Mouse (Mus musculus) midbrain, embryonic 11.5 days (tissue): ENCODE measurements around the gene Tiam1. TPM values are rescaled to one million over a fixed set of nuclear protein-coding genes. Genes with fewer than 3 reads are reported as not detected.
A peak's percentile ranks its signal among the peaks of the same experiment; 100 is the strongest.

Experiments
- ATAC-seq: fragments of 200-750 bp; cut with Nextera tagmentation; 2 replicates; pipeline ENCODE4 v1.8.0; 2017; ENCODE audit warnings: moderate TSS enrichment, moderate library complexity; ENCODE audit not compliant: low FRiP score
- DNase-seq: peaks from one replicate; pipeline ENCODE4 v3.0.0; 2015; ENCODE audit warnings: low spot score; ENCODE audit errors: missing footprints
- H3K27ac ChIP-seq: fragments of 300-500 bp; sonication (generic); 2 replicates; pipeline ENCODE4 v1.5.1; 2014; ENCODE audit warnings: low read depth, low read length
- H3K27me3 ChIP-seq: fragments of 300-500 bp; sonication (generic); 2 replicates; pipeline ENCODE4 v1.6.1; 2014; ENCODE audit warnings: mild to moderate bottlenecking, low read length, moderate library complexity, mixed read lengths; ENCODE audit not compliant: control insufficient read depth, insufficient read depth
- H3K36me3 ChIP-seq: fragments of 300-500 bp; sonication (generic); 2 replicates; pipeline ENCODE4 v1.6.1; 2014; ENCODE audit warnings: mild to moderate bottlenecking, low read length, moderate library complexity, mixed read lengths; ENCODE audit not compliant: control insufficient read depth, insufficient read depth
- H3K4me1 ChIP-seq: fragments of 300-500 bp; sonication (generic); 2 replicates; pipeline ENCODE4 v1.6.1; 2014; ENCODE audit warnings: low read length; ENCODE audit not compliant: control insufficient read depth, insufficient read depth
- H3K4me2 ChIP-seq: fragments of 300-500 bp; sonication (generic); 2 replicates; pipeline ENCODE4 v1.6.1; 2014; ENCODE audit warnings: mild to moderate bottlenecking, moderate library complexity
- H3K4me3 ChIP-seq: fragments of 300-500 bp; sonication (generic); 2 replicates; pipeline ENCODE4 v1.5.1; 2014; ENCODE audit warnings: low read depth, low read length
- H3K9ac ChIP-seq: fragments of 300-500 bp; sonication (generic); 2 replicates; pipeline ENCODE4 v1.6.1; 2014; ENCODE audit warnings: low read length
- H3K9me3 ChIP-seq: fragments of 300-500 bp; sonication (generic); 2 replicates; pipeline ENCODE4 v1.6.1; 2016; ENCODE audit warnings: low read length; ENCODE audit not compliant: control insufficient read depth
- WGBS: fragments of 180-500 bp; shearing (Covaris S2); extraction: QIAGEN DNeasy Blood & Tissue Kit; methylation state at CpG from one replicate; pipeline ENCODE4 v1.1.7; 2014; 5-methylcytosine and 5-hydroxymethylcytosine counted together
- polyA plus RNA-seq: library from polyadenylated mRNA; unstranded; fragments of >200 nt; fragmentation: Nextera tagmentation; extraction: Ambion mirVana; gene quantifications from 2 replicates; pipeline ENCODE4 v1.2.1, GENCODE M21; 2014

The Tiam1 gene
- polyA plus RNA-seq, 1 experiment from 2014 or later, result 14.2 TPM

- WGBS, result 80% methylated on average over 4 of the region's 4 CpGs
- Histone ChIP-seq H3K36me3 (no peaks in the 10 kb centered on the region), H3K4me3 (no peak overlapping the region), H3K4me2 (no peak overlapping the region), H3K9ac (no peak overlapping the region), H3K27me3 (no peaks in the 10 kb centered on the region), H3K4me1 (peaks cover 8% of the 10 kb centered on the region; the same call in 1 of the 2 replicates), H3K27ac (no peak overlapping the region), H3K9me3 (no peaks in the 10 kb centered on the region)
- no peak for ATAC-seq
- DNase-seq, result no peak
These were observed 127.5 kb downstream of the Tiam1 start for GRCm38 (mm10) chr16:90016046-90016445.

- H3K4me1 ChIP-seq, result peaks cover 8% of the 10 kb centered on the region; the same call in 1 of the 2 replicates
- no peak overlapping the region for H3K4me3 ChIP-seq
- H3K27ac ChIP-seq, result no peak overlapping the region
- H3K36me3 ChIP-seq, result no peaks in the 10 kb centered on the region
- no peak for DNase-seq
- no peak overlapping the region for H3K9ac ChIP-seq
- no peak overlapping the region for H3K4me2 ChIP-seq
- H3K27me3 ChIP-seq, result no peaks in the 10 kb centered on the region
- ATAC-seq, result no peak
- WGBS, result 93% methylated on average over 9 of the region's 9 CpGs
- H3K9me3 ChIP-seq, result no peaks in the 10 kb centered on the region
These were observed 129.0 kb downstream of the Tiam1 start for GRCm38 (mm10) chr16:90014596-90014995.

GRCm38 (mm10) chr16:90011521-90012181 is 131.9 kb downstream of the Tiam1 start:
- Histone ChIP-seq H3K4me3 (no peak overlapping the region), H3K27ac (no peak overlapping the region; the same call in 1 of the 2 replicates), H3K36me3 (no peaks in the 10 kb centered on the region), H3K9me3 (no peaks in the 10 kb centered on the region), H3K27me3 (no peaks in the 10 kb centered on the region), H3K4me2 (no peak overlapping the region), H3K9ac (no peak overlapping the region), H3K4me1 (peaks cover 8% of the 10 kb centered on the region; the same call in 1 of the 2 replicates)
- ATAC-seq, result peak; percentile 84
- peak; percentile 85 for DNase-seq
- 68% methylated on average over 32 of the region's 32 CpGs for WGBS

GRCm38 (mm10) chr16:90008504-90008903 is 135.1 kb downstream of the Tiam1 start:
- H3K4me2 ChIP-seq, result no peak overlapping the region
- WGBS, result 93% methylated on average over 6 of the region's 6 CpGs
- H3K9ac ChIP-seq, result no peak overlapping the region
- DNase-seq (no peak), ATAC-seq (no peak)
- no peaks in the 10 kb centered on the region for H3K9me3 ChIP-seq
- H3K27me3 ChIP-seq, result no peaks in the 10 kb centered on the region
- peaks cover 8% of the 10 kb centered on the region; the same call in 1 of the 2 replicates for H3K4me1 ChIP-seq
- H3K4me3 ChIP-seq, result no peak overlapping the region
- no peaks in the 10 kb centered on the region for H3K36me3 ChIP-seq
- no peak overlapping the region for H3K27ac ChIP-seq

GRCm38 (mm10) chr16:90007391-90007977 is 136.1 kb downstream of the Tiam1 start:
- Histone ChIP-seq H3K9ac (no peak overlapping the region), H3K27ac (no peak overlapping the region), H3K27me3 (no peaks in the 10 kb centered on the region), H3K4me1 (peaks cover 6% of the 10 kb centered on the region; the same call in 1 of the 2 replicates), H3K36me3 (no peaks in the 10 kb centered on the region), H3K4me3 (no peak overlapping the region), H3K4me2 (no peak overlapping the region), H3K9me3 (no peaks in the 10 kb centered on the region)
- ATAC-seq (no peak), DNase-seq (no peak)
- WGBS, result 93% methylated on average over 13 of the region's 13 CpGs

GRCm38 (mm10) chr16:90003556-90003955 is 140.0 kb downstream of the Tiam1 start:
- no peak overlapping the region for H3K4me3 ChIP-seq
- ATAC-seq (no peak), DNase-seq (peak; percentile 69)
- no peak overlapping the region for H3K9ac ChIP-seq
- no peaks in the 10 kb centered on the region for H3K27me3 ChIP-seq
- H3K4me2 ChIP-seq, result no peak overlapping the region
- no peaks in the 10 kb centered on the region for H3K9me3 ChIP-seq
- H3K27ac ChIP-seq, result no peak overlapping the region
- no peaks in the 10 kb centered on the region for H3K4me1 ChIP-seq
- 96% methylated on average over 14 of the region's 14 CpGs for WGBS
- H3K36me3 ChIP-seq, result no peaks in the 10 kb centered on the region

- WGBS, result 86% methylated on average over 7 of the region's 7 CpGs
- Histone ChIP-seq H3K4me2 (no peak overlapping the region), H3K27ac (no peak overlapping the region), H3K4me1 (no peaks in the 10 kb centered on the region), H3K9me3 (peaks cover 6% of the 10 kb centered on the region; the same call in 1 of the 2 replicates), H3K4me3 (no peak overlapping the region), H3K36me3 (no peaks in the 10 kb centered on the region), H3K9ac (no peak overlapping the region), H3K27me3 (no peaks in the 10 kb centered on the region)
- DNase-seq (peak; percentile 67), ATAC-seq (no peak)
These were observed 148.4 kb downstream of the Tiam1 start for GRCm38 (mm10) chr16:89995155-89995554.

GRCm38 (mm10) chr16:89993991-89994825 is 149.4 kb downstream of the Tiam1 start:
- no peaks in the 10 kb centered on the region for H3K4me1 ChIP-seq
- H3K27ac ChIP-seq, result no peak overlapping the region
- WGBS, result 85% methylated on average over 17 of the region's 17 CpGs
- H3K4me2 ChIP-seq, result no peak overlapping the region
- H3K9me3 ChIP-seq, result peaks cover 6% of the 10 kb centered on the region; the same call in 1 of the 2 replicates
- no peaks in the 10 kb centered on the region for H3K27me3 ChIP-seq
- no peak overlapping the region for H3K4me3 ChIP-seq
- DNase-seq (peak; percentile 66), ATAC-seq (no peak)
- H3K9ac ChIP-seq, result no peak overlapping the region
- H3K36me3 ChIP-seq, result no peaks in the 10 kb centered on the region

GRCm38 (mm10) chr16:89993506-89993905 is 150.1 kb downstream of the Tiam1 start:
- Histone ChIP-seq H3K27me3 (no peaks in the 10 kb centered on the region), H3K9ac (no peak overlapping the region), H3K27ac (no peak overlapping the region), H3K4me2 (no peak overlapping the region), H3K36me3 (no peaks in the 10 kb centered on the region), H3K4me1 (no peaks in the 10 kb centered on the region), H3K9me3 (peaks cover 6% of the 10 kb centered on the region; the same call in 1 of the 2 replicates), H3K4me3 (no peak overlapping the region)
- 96% methylated on average over 4 of the region's 4 CpGs for whole genome bisulfite sequencing
- DNase-seq (no peak), ATAC-seq (no peak)
